Mouse (Mus musculus) ovary, adult 18-20 months (tissue): Measurements from ENCODE around the gene Cpxm2.

Experiments used
- DNase-seq: peaks from one replicate; pipeline ENCODE4 v3.0.0; 2022; ENCODE audit warnings: low spot score, mixed read lengths

Cpxm2 gene

GRCm38 (mm10) chr7:132154368-132154961, at the start of gene Cpxm2:
Gene Cpxm2, minus strand, starts transcription at chr7:132154739.
- no peak for DNase-seq

GRCm38 (mm10) chr7:132204073-132204612, 49.6 kb upstream of the Cpxm2 start:
- no peak for DNase-seq

- no peak for DNase-seq
Observed at GRCm38 (mm10) chr7:132199686-132200085, 45.1 kb upstream of the Cpxm2 start.

- DNase-seq, result no peak
Observed at GRCm38 (mm10) chr7:132198806-132199205, 44.3 kb upstream of the Cpxm2 start.

- no peak for DNase-seq
Observed at GRCm38 (mm10) chr7:132197817-132198475, 43.4 kb upstream of the Cpxm2 start.

- DNase-seq, result no peak
Observed at GRCm38 (mm10) chr7:132196581-132196980, 42.0 kb upstream of the Cpxm2 start.

GRCm38 (mm10) chr7:132193606-132194005, 39.1 kb upstream of the Cpxm2 start:
- no peak for DNase-seq

- DNase-seq, result no peak
Observed at GRCm38 (mm10) chr7:132187456-132187855, 32.9 kb upstream of the Cpxm2 start.

GRCm38 (mm10) chr7:132183892-132184404, 29.4 kb upstream of the Cpxm2 start:
- no peak for DNase-seq

- no peak for DNase-seq
Observed at GRCm38 (mm10) chr7:132181586-132182198, 27.2 kb upstream of the Cpxm2 start.

- DNase-seq, result no peak
Observed at GRCm38 (mm10) chr7:132181042-132181441, 26.5 kb upstream of the Cpxm2 start.

- no peak for DNase-seq
Observed at GRCm38 (mm10) chr7:132179049-132179448, 24.5 kb upstream of the Cpxm2 start.

GRCm38 (mm10) chr7:132174787-132175186, 20.2 kb upstream of the Cpxm2 start:
- DNase-seq, result no peak

GRCm38 (mm10) chr7:132174296-132174695, 19.8 kb upstream of the Cpxm2 start:
- DNase-seq, result no peak

- no peak for DNase-seq
Observed at GRCm38 (mm10) chr7:132172220-132172619, 17.7 kb upstream of the Cpxm2 start.

GRCm38 (mm10) chr7:132171716-132172115, 17.2 kb upstream of the Cpxm2 start:
- DNase-seq, result no peak

- no peak for DNase-seq
Observed at GRCm38 (mm10) chr7:132169419-132170169, 15.1 kb upstream of the Cpxm2 start.

GRCm38 (mm10) chr7:132167239-132167638, 12.7 kb upstream of the Cpxm2 start:
- no peak for DNase-seq

- no peak for DNase-seq
Observed at GRCm38 (mm10) chr7:132162254-132162653, 7.7 kb upstream of the Cpxm2 start.

- DNase-seq, result no peak
Observed at GRCm38 (mm10) chr7:132158321-132159025, 3.9 kb upstream of the Cpxm2 start.

GRCm38 (mm10) chr7:132153725-132154147, 803 bp downstream of the Cpxm2 start:
- DNase-seq, result no peak
